Mouse (Mus musculus) testis, adult 10 weeks (tissue): ENCODE measurements around the gene Olfr1058. TPM values are rescaled to one million over a fixed set of nuclear protein-coding genes. Genes with fewer than 3 reads are reported as not detected.

Experiments
- polyA plus RNA-seq: library from polyadenylated mRNA; stranded (reverse); fragments of 350-450 nt; fragmentation: Illumina TruSeq; extraction: RNeasy Lipid Tissue Mini Kit (QIAGEN cat#74804); gene quantifications from one replicate; pipeline ENCODE4 v1.2.3, GENCODE M21; 2014; ENCODE audit warnings: low read depth, low replicate concordance

Olfr1058 gene
- not detected for polyA plus RNA-seq

GRCm38 (mm10) chr2:86388461-86388860, at the start of gene Olfr1058:
Olfr1058 (minus strand) TSS chr2:86388561.

DNA sequence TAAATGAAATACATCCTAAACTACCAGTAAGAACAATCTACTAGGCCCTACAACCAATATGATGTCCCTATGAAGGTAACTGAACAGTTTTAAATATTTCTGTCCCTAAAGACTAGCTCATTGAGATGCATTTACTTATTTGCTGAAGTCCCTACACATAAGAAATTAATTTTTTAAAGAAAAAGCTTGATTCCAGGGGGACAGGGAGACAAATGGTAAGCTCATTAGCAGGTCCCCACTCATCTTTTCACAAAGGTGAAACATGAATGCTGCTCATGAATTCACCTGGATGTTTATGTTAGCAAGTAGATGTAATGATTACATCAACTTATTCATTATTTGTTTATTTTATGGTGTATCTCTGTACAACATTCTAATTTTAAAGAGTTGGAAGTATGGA, 38.3 kb upstream of the Olfr1058 start, which contains the start of gene Olfr1062:
Gene Olfr1062 (minus strand): TSS at position 101 of the 400 bp plus-strand sequence.

DNA sequence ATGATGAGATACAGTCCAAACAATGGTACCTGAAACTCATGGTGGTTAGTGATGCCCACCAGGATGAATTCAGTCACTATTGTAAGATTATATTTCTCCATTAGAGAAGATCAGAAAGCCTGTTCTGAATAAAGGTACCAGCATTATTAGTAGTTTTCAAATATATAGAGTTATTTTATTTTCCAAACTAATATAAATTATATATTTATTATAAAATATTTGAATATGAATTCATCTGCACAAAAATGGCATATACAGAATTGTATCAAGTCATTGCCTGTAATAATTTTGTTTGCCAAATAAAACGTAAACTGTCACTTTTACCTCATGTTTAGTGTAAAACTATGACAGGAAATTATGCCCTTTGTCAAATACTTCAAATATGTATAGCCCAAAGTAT, 25.6 kb upstream of the Olfr1058 start, which contains the start of gene Olfr1061:
Gene Olfr1061 (minus strand): TSS at position 101 of the 400 bp plus-strand sequence.

GRCm38 (mm10) chr2:86378293-86378692, 10.1 kb downstream of the Olfr1058 start, which contains the start of gene Olfr1057:
Olfr1057 (minus strand) TSS chr2:86378393.

DNA sequence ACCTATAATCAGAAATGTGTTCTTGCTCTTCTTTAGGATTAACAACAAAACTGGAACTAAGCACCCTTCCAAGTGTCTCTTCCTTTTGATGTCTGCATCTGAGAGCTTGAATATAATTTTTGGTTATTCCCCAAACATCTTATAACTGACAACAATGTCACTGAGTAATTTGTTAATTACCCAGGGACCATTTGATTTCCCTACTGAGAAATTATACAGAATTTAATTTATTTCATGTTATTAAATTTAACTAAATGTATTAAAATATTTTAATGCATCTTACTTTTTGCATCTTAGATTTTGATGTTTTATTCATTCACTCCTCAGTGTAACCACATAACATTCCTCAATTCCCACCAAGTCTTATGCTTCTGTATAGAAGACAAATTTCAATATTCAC, 26.0 kb downstream of the Olfr1058 start, which contains the start of gene Olfr1056:
Gene Olfr1056 (minus strand): TSS at position 101 of the 400 bp plus-strand sequence.

DNA sequence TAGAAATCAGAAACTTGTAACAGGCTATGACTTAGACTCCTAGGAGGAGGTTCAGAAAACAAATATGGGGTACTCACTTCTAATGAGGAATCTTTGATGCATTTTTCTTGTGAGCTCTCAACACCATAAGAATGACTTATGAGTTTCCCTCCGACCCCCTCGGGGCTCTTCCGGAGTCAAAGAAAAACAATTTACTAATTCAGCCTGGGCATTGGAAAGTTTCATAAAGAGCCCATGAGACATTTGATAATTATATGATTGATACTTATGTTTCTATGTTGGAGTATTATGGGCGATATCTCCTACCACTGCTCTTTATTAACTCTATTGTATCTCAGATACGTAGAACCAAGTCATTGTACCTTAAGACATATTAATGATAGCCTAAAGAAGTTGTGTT, 38.2 kb downstream of the Olfr1058 start, which contains the start of gene Olfr1055:
Gene Olfr1055 (minus strand): TSS at position 101 of the 400 bp plus-strand sequence.

GRCm38 (mm10) chr2:86335333-86335732, 53.0 kb downstream of the Olfr1058 start, which contains the start of gene Olfr1054:
Olfr1054 (minus strand) TSS chr2:86335433.

Other genes starting within 250 kb of the Olfr1058 start
- gene Olfr1040, start 241.8 kb downstream of the Olfr1058 start, polyA plus RNA-seq, result not detected
- gene Olfr1042, start 226.7 kb downstream of the Olfr1058 start, polyA plus RNA-seq, result not detected
- not detected for gene Olfr1043, start 221.0 kb downstream of the Olfr1058 start, polyA plus RNA-seq
- not detected for gene Olfr1044, start 210.7 kb downstream of the Olfr1058 start, polyA plus RNA-seq
- gene Olfr52, start 202.9 kb downstream of the Olfr1058 start, polyA plus RNA-seq, result not detected
- not detected for gene Olfr1045, start 185.6 kb downstream of the Olfr1058 start, polyA plus RNA-seq
- not detected for gene Olfr1046, start 169.2 kb downstream of the Olfr1058 start, polyA plus RNA-seq
- not detected for gene Olfr1047, start 157.2 kb downstream of the Olfr1058 start, polyA plus RNA-seq
- gene Olfr1048, start 148.3 kb downstream of the Olfr1058 start, polyA plus RNA-seq, result not detected
- gene Olfr1049, start 130.2 kb downstream of the Olfr1058 start, polyA plus RNA-seq, result not detected
- gene Olfr1051, start 109.5 kb downstream of the Olfr1058 start, polyA plus RNA-seq, result not detected
- not detected for gene Olfr1052, start 96.1 kb downstream of the Olfr1058 start, polyA plus RNA-seq
- gene Olfr1053, start 73.3 kb downstream of the Olfr1058 start, polyA plus RNA-seq, result not detected
- gene Olfr1054, start 53.1 kb downstream of the Olfr1058 start, polyA plus RNA-seq, result not detected
- gene Olfr1055, start 38.3 kb downstream of the Olfr1058 start, polyA plus RNA-seq, result not detected
- gene Olfr1056, start 26.1 kb downstream of the Olfr1058 start, polyA plus RNA-seq, result not detected
- not detected for gene Olfr1057, start 10.2 kb downstream of the Olfr1058 start, polyA plus RNA-seq
- not detected for gene Olfr1061, start 25.5 kb upstream of the Olfr1058 start, polyA plus RNA-seq
- gene Olfr1062, start 38.2 kb upstream of the Olfr1058 start, polyA plus RNA-seq, result not detected
- not detected for gene Olfr1065, start 62.0 kb upstream of the Olfr1058 start, polyA plus RNA-seq
- gene Olfr1066, start 67.7 kb upstream of the Olfr1058 start, polyA plus RNA-seq, result not detected
- not detected for gene Olfr228, start 98.8 kb upstream of the Olfr1058 start, polyA plus RNA-seq
- gene Olfr1076, start 119.9 kb upstream of the Olfr1058 start, polyA plus RNA-seq, result not detected
- not detected for gene Olfr1079, start 153.9 kb upstream of the Olfr1058 start, polyA plus RNA-seq
- gene Olfr1080, start 169.7 kb upstream of the Olfr1058 start, polyA plus RNA-seq, result not detected
- not detected for gene Olfr1082, start 210.4 kb upstream of the Olfr1058 start, polyA plus RNA-seq